Mouse (Mus musculus): ENCODE results near the gene Olfr1289. TPM values are rescaled to one million over a fixed set of nuclear protein-coding genes. Genes with fewer than 3 reads are reported as not detected.

Olfr1289 gene
- not detected for polyA plus RNA-seq (2012; fragmentation: generic; extraction: Trizol)

DNA sequence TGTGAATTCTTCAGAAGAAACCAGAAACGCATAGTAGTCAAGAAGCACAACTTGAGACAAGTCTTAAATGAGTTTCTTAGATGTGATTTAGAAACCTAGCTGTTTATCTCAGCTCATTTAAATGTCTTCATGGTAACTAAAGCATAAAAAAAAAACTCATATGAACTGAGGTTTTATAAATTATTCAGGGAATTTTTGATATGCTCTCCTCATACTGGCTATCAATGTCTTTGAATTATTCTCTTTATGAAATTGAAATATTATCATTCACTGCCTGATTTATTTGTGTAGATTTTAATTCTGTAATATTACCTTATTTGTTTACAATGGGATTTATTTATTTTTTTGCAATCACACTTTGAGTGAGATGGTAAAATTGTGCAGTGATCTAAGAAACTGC is at the start of gene Olfr1289:
Olfr1289 (plus strand) TSS at position 301 of the 400 bp plus-strand sequence.

GRCm38 (mm10) chr2:111448842-111449241 is 31.8 kb upstream of the Olfr1289 start, which contains the start of gene Olfr1287:
TSS of gene Olfr1287 (plus strand) at chr2:111449142.

DNA sequence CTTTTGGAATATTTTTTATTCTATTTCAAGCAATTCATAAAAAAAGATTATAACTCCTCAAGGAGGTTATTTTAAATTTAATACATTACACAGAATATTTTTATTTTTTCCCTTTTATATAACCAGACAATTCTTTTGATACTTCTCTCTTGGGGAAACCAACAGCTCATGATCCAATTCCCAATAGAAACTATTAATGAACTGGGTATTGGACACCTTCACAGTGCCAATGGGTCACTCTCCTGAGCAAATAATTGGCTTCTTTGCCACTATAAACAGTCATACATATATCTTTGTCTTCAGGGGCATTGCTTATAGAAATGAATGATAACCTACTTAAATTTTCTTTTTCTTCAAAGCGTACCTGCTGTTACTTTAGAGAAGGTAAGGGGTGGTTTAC is 6.8 kb upstream of the Olfr1289 start, which contains the start of gene Olfr1288:
Olfr1288 (plus strand) TSS at position 301 of the 400 bp plus-strand sequence.

GRCm38 (mm10) chr2:111493729-111494128 is 13.1 kb downstream of the Olfr1289 start, which contains the start of gene Olfr1290:
TSS of gene Olfr1290 (minus strand) at chr2:111493829.

DNA sequence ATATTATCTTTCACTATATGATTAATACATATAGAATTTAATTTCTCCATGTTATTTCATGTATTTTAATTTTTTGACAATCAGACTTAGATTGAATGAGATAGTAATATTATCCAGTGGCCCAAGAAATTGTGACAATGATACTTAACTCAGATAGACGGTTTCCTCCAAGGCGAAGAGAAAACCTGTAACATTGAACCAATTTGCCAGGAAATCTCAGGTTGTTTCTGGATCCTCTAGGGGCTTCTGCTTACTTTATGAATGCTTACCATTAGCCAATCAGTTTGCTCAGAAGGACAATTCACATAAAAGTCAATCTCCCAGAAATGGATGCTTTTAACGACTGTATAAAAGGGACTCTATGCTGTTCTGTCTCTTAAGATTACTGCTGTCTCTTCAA is 16.3 kb downstream of the Olfr1289 start, which contains the start of gene Olfr1291-ps1:
Olfr1291-ps1 (plus strand) TSS at position 301 of the 400 bp plus-strand sequence.

GRCm38 (mm10) chr2:111524903-111525302 is 44.3 kb downstream of the Olfr1289 start, which contains the start of gene Olfr1293-ps:
TSS of gene Olfr1293-ps (plus strand) at chr2:111525203.

Other genes with a start within 250 kb of the Olfr1289 start
- gene Olfr1275, start 245.5 kb upstream of the Olfr1289 start, polyA plus RNA-seq (2012; fragmentation: generic; extraction: Trizol), result not detected
- not detected for gene Olfr1276, start 226.3 kb upstream of the Olfr1289 start, polyA plus RNA-seq (2012; fragmentation: generic; extraction: Trizol)
- gene Olfr1277, start 206.7 kb upstream of the Olfr1289 start, polyA plus RNA-seq (2012; fragmentation: generic; extraction: Trizol), result not detected
- not detected for gene Olfr1278, start 190.7 kb upstream of the Olfr1289 start, polyA plus RNA-seq (2012; fragmentation: generic; extraction: Trizol)
- not detected for gene Olfr1279, start 180.2 kb upstream of the Olfr1289 start, polyA plus RNA-seq (2012; fragmentation: generic; extraction: Trizol)
- not detected for gene Olfr1280, start 166.8 kb upstream of the Olfr1289 start, polyA plus RNA-seq (2012; fragmentation: generic; extraction: Trizol)
- not detected for gene Olfr1281, start 154.3 kb upstream of the Olfr1289 start, polyA plus RNA-seq (2012; fragmentation: generic; extraction: Trizol)
- not detected for gene Olfr1282, start 144.7 kb upstream of the Olfr1289 start, polyA plus RNA-seq (2012; fragmentation: generic; extraction: Trizol)
- not detected for gene Olfr1283, start 114.0 kb upstream of the Olfr1289 start, polyA plus RNA-seq (2012; fragmentation: generic; extraction: Trizol)
- gene Olfr1284, start 105.3 kb upstream of the Olfr1289 start, polyA plus RNA-seq (2012; fragmentation: generic; extraction: Trizol), result not detected
- not detected for gene Olfr1286, start 57.7 kb upstream of the Olfr1289 start, polyA plus RNA-seq (2012; fragmentation: generic; extraction: Trizol)
- gene Olfr1287, start 31.7 kb upstream of the Olfr1289 start, polyA plus RNA-seq (2012; fragmentation: generic; extraction: Trizol), result not detected
- not detected for gene Olfr1288, start 6.7 kb upstream of the Olfr1289 start, polyA plus RNA-seq (2012; fragmentation: generic; extraction: Trizol)
- gene Olfr1290, start 13.0 kb downstream of the Olfr1289 start, polyA plus RNA-seq (2012; fragmentation: generic; extraction: Trizol), result not detected
- gene Olfr1291-ps1, start 16.4 kb downstream of the Olfr1289 start, polyA plus RNA-seq (2012; fragmentation: generic; extraction: Trizol), result not detected
- not detected for gene Olfr1293-ps, start 44.4 kb downstream of the Olfr1289 start, polyA plus RNA-seq (2012; fragmentation: generic; extraction: Trizol)
- gene Olfr1294, start 59.5 kb downstream of the Olfr1289 start, polyA plus RNA-seq (2012; fragmentation: generic; extraction: Trizol), result not detected
- not detected for gene Olfr1295, start 88.9 kb downstream of the Olfr1289 start, polyA plus RNA-seq (2012; fragmentation: generic; extraction: Trizol)
- gene Olfr1297, start 145.7 kb downstream of the Olfr1289 start, polyA plus RNA-seq (2012; fragmentation: generic; extraction: Trizol), result not detected
- not detected for gene Olfr1298, start 168.4 kb downstream of the Olfr1289 start, polyA plus RNA-seq (2012; fragmentation: generic; extraction: Trizol)
- not detected for gene Olfr1299, start 180.6 kb downstream of the Olfr1289 start, polyA plus RNA-seq (2012; fragmentation: generic; extraction: Trizol)